Mouse (Mus musculus) brain, adult 2 months (tissue): ENCODE measurements around the gene Usp21.

Source experiments
- DNase-seq: peaks from one replicate; pipeline ENCODE4 v3.0.0; 2011; ENCODE audit warnings: low read depth, low spot score

Gene Usp21

GRCm38 (mm10) chr1:171265971-171266744, 21.6 kb downstream of the Usp21 start:
- DNase-seq, result peak; percentile 77

GRCm38 (mm10) chr1:171263666-171264461, 23.9 kb downstream of the Usp21 start:
- no peak for DNase-seq

GRCm38 (mm10) chr1:171263185-171263611, 24.6 kb downstream of the Usp21 start:
- peak; percentile 94 for DNase-seq

GRCm38 (mm10) chr1:171262594-171263130, 25.1 kb downstream of the Usp21 start:
- DNase-seq, result peak; percentile 95

GRCm38 (mm10) chr1:171260316-171260715, 27.5 kb downstream of the Usp21 start:
- no peak for DNase-seq

- no peak for DNase-seq
Measured at GRCm38 (mm10) chr1:171258921-171259320, 28.9 kb downstream of the Usp21 start.

GRCm38 (mm10) chr1:171257781-171258180, 30.0 kb downstream of the Usp21 start:
- DNase-seq, result no peak

GRCm38 (mm10) chr1:171256937-171257548, 30.7 kb downstream of the Usp21 start:
- peak; percentile 78 for DNase-seq

GRCm38 (mm10) chr1:171256095-171256818, 31.5 kb downstream of the Usp21 start:
- peak; percentile 61 for DNase-seq

GRCm38 (mm10) chr1:171252415-171252814, 35.4 kb downstream of the Usp21 start:
- DNase-seq, result no peak

- DNase-seq, result peak; percentile 45
Measured at GRCm38 (mm10) chr1:171251594-171252324, 36.0 kb downstream of the Usp21 start.

- DNase-seq, result peak; percentile 52
Measured at GRCm38 (mm10) chr1:171250680-171251593, 36.9 kb downstream of the Usp21 start, which contains the start of gene Ndufs2. Gene Ndufs2, minus strand, starts transcription at chr1:171251388.

- DNase-seq, result peak; percentile 90
Measured at GRCm38 (mm10) chr1:171249913-171250600, 37.7 kb downstream of the Usp21 start, which contains the start of gene Adamts4. Gene Adamts4, plus strand, starts transcription at chr1:171250421.

- DNase-seq, result peak; percentile 90
Measured at GRCm38 (mm10) chr1:171248386-171249226, 39.2 kb downstream of the Usp21 start.

- no peak for DNase-seq
Measured at GRCm38 (mm10) chr1:171247916-171248315, 39.9 kb downstream of the Usp21 start.

GRCm38 (mm10) chr1:171247453-171247841, 40.3 kb downstream of the Usp21 start:
- DNase-seq, result no peak

- peak; percentile 100 for DNase-seq
Measured at GRCm38 (mm10) chr1:171246709-171247452, 40.9 kb downstream of the Usp21 start.
